Mouse (Mus musculus): ENCODE data around the gene Acod1.

DNA sequence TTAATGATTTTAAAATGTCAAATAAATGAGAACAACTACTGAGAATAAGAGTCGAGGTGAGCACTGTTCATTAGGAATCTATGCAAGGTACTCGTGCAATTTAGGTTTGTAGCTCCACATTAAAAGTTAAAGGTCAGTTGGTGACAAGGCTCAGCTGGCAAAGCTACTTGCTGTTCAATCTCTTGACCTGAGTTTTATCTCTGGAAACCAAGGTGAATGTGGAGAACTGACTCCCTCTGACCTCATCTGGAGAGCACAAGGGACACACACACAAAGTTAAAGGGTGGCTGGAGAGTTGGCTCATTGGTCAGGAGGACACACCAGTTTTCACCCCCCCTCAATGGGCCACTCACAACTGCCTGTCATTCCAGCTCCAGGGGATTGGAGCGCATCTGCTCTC lies 54.4 kb downstream of the Acod1 start:
- TF ChIP-seq CTCF (IDR thresholded peaks at IDR 0.05; ENCODE audit: low read depth) (no peak), EP300 (optimal IDR thresholded peaks at IDR 0.05) (no peak)
